Mouse (Mus musculus): ENCODE results near the gene Brsk1.

- TF ChIP-seq POLR2AphosphoS5 (IDR thresholded peaks at IDR 0.05; ENCODE audit: insufficient replicate concordance, low read depth, low read length): no peak
- TF ChIP-seq CTCF (IDR thresholded peaks at IDR 0.05; ENCODE audit: low read depth, low read length): no peak
- no peak for TF ChIP-seq GATA1 (IDR thresholded peaks at IDR 0.05; ENCODE audit: borderline replicate concordance, low read length)
Measured at GRCm38 (mm10) chr7:4643225-4643624, 47.2 kb upstream of the Brsk1 start.

All from G1E (cell line).